13 mouse cellular contexts compared by ENCODE assay signal in the genomic region with DNA sequence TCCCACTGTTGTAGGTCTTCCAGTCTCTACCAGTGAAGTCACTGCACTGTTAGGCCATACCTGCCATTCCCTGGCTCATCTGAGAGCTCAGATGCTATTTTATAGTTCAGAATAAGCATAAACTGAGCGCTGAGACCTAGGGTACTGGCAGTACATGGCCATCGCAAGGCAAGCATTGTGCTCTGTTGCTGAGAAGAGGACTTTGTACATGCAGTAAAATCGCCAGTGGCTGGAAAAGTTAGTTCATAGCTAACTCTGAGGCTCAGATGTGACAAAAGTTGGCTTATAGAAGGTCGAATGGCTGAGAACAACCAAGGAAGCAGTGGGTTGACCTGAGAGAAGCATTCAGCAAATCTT.
DNase-seq lines count a peak whose midpoint lies in the region; ATAC-seq lines count a peak whose summit lies in the region.
"Had no signal": no experiment of that assay in that cellular context is flagged by ENCODE, and none has a peak within 500 bp of the region (broad histone marks: within the 10 kb centered on the region; RNA-seq: fewer than 3 reads in every experiment).

No protein-coding gene starts in this region.

- ATAC-seq in neural tube, embryonic 11.5 days (ENCODE audit: insufficient read depth, low FRiP score, low TSS enrichment): no peak
- ATAC-seq in hindbrain, embryonic 11.5 days (ENCODE audit: low FRiP score): no peak
- ATAC-seq in limb, embryonic 13.5 days (ENCODE audit: low FRiP score, low read depth): no peak
- ATAC-seq: activated CD4-positive, CD25-positive, alpha-beta regulatory T cell, adult 4 months; liver, postnatal 0 days had no signal

- peak overlapping the region; percentile 89 for H3K27ac ChIP-seq in neural tube, embryonic 11.5 days (ENCODE audit: low read depth, low read length)
- peak overlapping the region; percentile 92 for H3K27ac ChIP-seq in hindbrain, embryonic 11.5 days (ENCODE audit: low read depth, low read length)
- H3K27ac ChIP-seq in limb, embryonic 13.5 days: peak overlapping the region; percentile 22; the same call in 1 of the 2 replicates
- H3K27ac ChIP-seq: gastrocnemius, adult 2 months had no signal

- H3K27me3 ChIP-seq in neural tube, embryonic 11.5 days (ENCODE audit: control insufficient read depth, insufficient read depth, low read length): no peaks in the 10 kb centered on the region
- H3K27me3 ChIP-seq in hindbrain, embryonic 11.5 days (ENCODE audit: control insufficient read depth, insufficient read depth, low read length): 0 out of 2 replicates have a peak, but pooled peaks cover 2% of the 10 kb centered on the region
- peaks cover 14% of the 10 kb centered on the region for H3K27me3 ChIP-seq in limb, embryonic 13.5 days

- peaks cover 60% of the 10 kb centered on the region for H3K4me1 ChIP-seq in neural tube, embryonic 11.5 days (ENCODE audit: control insufficient read depth, insufficient read depth, low read length)
- peaks cover 38% of the 10 kb centered on the region for H3K4me1 ChIP-seq in hindbrain, embryonic 11.5 days (replicated peaks; ENCODE audit: control insufficient read depth, insufficient read depth, low read length)
- peaks cover 56% of the 10 kb centered on the region for H3K4me1 ChIP-seq in limb, embryonic 13.5 days

- no peak for DNase-seq in neural tube, embryonic 11.5 days (ENCODE audit: low spot score)
- no peak for DNase-seq in neural tube, embryonic 10.5 days (ENCODE audit: extremely low spot score, low spot score)
- no peak for DNase-seq in hindbrain, embryonic 11.5 days (ENCODE audit: low spot score)
- no peak for DNase-seq in thymus, postnatal 10 days (ENCODE audit: low spot score in 2 of 2)
- DNase-seq in urinary bladder, postnatal 4 days (ENCODE audit: low spot score in 2 of 2): no peak
- no peak for DNase-seq in urinary bladder, adult 18-20 months (ENCODE audit: low spot score in 2 of 2)
- DNase-seq in layer of hippocampus, postnatal 14 days (ENCODE audit: low spot score in 2 of 2): no peak
- DNase-seq: gastrocnemius, adult 2 months; liver, postnatal 0 days; spleen, adult 18-20 months; thymus, adult 18-20 months had no signal

- no peak overlapping the region for H3K4me3 ChIP-seq in neural tube, embryonic 11.5 days (ENCODE audit: low read depth, low read length)
- H3K4me3 ChIP-seq in hindbrain, embryonic 11.5 days (ENCODE audit: low read depth, low read length): no peak overlapping the region
- H3K4me3 ChIP-seq in limb, embryonic 13.5 days: no peak overlapping the region
- H3K4me3 ChIP-seq: gastrocnemius, adult 2 months had no signal

- H3K36me3 ChIP-seq in neural tube, embryonic 11.5 days (ENCODE audit: control insufficient read depth, insufficient read depth, low read length): no peaks in the 10 kb centered on the region
- no peaks in the 10 kb centered on the region for H3K36me3 ChIP-seq in hindbrain, embryonic 11.5 days (ENCODE audit: control insufficient read depth, insufficient read depth, low read length)
- no peaks in the 10 kb centered on the region for H3K36me3 ChIP-seq in limb, embryonic 13.5 days

- no peak overlapping the region; the same call in 1 of the 2 replicates for H3K9ac ChIP-seq in neural tube, embryonic 11.5 days (ENCODE audit: low read length)
- H3K9ac ChIP-seq in hindbrain, embryonic 11.5 days (ENCODE audit: low read depth, low read length): peak overlapping the region; percentile 12; the same call in 1 of the 2 replicates
- no peak overlapping the region for H3K9ac ChIP-seq in limb, embryonic 13.5 days
- H3K9ac ChIP-seq: liver, postnatal 0 days had no signal

- 77% methylated on average over 4 of the region's 4 CpGs for WGBS in neural tube, embryonic 11.5 days
- 77% methylated on average over 4 of the region's 4 CpGs for WGBS in hindbrain, embryonic 11.5 days
- 81% methylated on average over 4 of the region's 4 CpGs for WGBS in limb, embryonic 13.5 days

- H3K9me3 ChIP-seq in neural tube, embryonic 11.5 days (ENCODE audit: control insufficient read depth, low read length): no peaks in the 10 kb centered on the region
- no peaks in the 10 kb centered on the region for H3K9me3 ChIP-seq in hindbrain, embryonic 11.5 days (ENCODE audit: control insufficient read depth, low read length)
- no peaks in the 10 kb centered on the region for H3K9me3 ChIP-seq in limb, embryonic 13.5 days

- H3K4me2 ChIP-seq in neural tube, embryonic 11.5 days (ENCODE audit: low read depth): no peak overlapping the region
- no peak overlapping the region for H3K4me2 ChIP-seq in hindbrain, embryonic 11.5 days (replicated peaks; ENCODE audit: low read depth, low read length)
- H3K4me2 ChIP-seq in limb, embryonic 13.5 days (replicated peaks): no peak overlapping the region

Comparison
In these comparisons a context has a peak if more than half of its experiments do, and no peak if none do; other contexts are left out.
1. H3K27ac ChIP-seq: peak in every context shown above with its lines; median percentile 92 in hindbrain, embryonic 11.5 days; 89 in neural tube, embryonic 11.5 days; 22 in limb, embryonic 13.5 days.